Mouse (Mus musculus): ENCODE data around the gene Taar6.

Gene Taar6

GRCm38 (mm10) chr10:23937613-23938012 lies 47.8 kb downstream of the Taar6 start:
- DNase-seq (ENCODE audit: low spot score in 2 of 2): no peak

Measured in cerebellum, postnatal 4 days (tissue).